Comparison of ENCODE assay signal across 9 mouse cellular contexts in the genomic region with DNA sequence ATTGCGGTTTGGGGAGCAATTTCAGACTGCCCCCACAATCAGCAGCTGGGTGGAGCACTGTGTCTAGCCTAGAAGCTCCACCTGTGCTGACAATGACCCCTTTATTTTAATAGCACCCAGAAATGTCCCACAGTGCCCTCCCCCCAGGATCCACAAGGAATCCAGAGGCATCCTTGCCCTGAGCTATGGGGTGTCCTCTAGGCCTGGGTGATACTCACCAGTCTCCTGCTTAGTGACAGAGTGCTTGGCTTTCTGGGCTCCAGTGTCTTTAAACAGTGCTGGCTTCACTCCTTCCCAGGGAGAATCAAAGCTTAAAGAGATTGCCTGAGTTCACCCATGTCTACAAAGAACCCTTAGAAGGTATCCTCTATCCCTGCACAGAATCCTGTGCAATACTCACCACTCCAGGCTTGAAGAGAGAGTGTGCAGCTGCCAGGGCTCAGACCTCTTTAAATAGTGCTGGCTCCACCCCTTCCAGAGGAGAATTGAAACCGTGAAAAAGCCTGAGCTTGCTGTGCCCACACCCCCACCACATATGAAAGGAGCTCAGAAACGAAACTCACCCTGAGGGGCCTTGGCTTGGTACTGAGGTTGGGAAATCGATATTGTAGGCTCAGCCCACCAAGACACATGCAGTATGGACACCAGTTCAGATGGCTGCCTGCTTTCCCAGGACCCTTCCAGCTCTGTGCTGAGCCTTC. TPM values are rescaled to one million over a fixed set of nuclear protein-coding genes. Genes with fewer than 3 reads are reported as not detected.
DNase-seq lines count a peak whose midpoint lies in the region; ATAC-seq lines count a peak whose summit lies in the region.
"Had no signal": no experiment of that assay in that cellular context is flagged by ENCODE, and none has a peak within 500 bp of the region (broad histone marks: within the 10 kb centered on the region; RNA-seq: fewer than 3 reads in every experiment).

A gene (minus strand): TSS at position 427 of the 701 bp plus-strand sequence.

- DNase-seq in hindbrain, embryonic 11.5 days (ENCODE audit: low spot score) = peak; percentile 7
- DNase-seq in NIH3T3 (ENCODE audit: low read depth) = peak; percentile 2
- peak; percentile 19 to 21 for DNase-seq in heart, postnatal 36 days
- DNase-seq in cerebellum, postnatal 25 days = no peak
- no peak for DNase-seq in layer of hippocampus, postnatal 10 days (ENCODE audit: low spot score in 2 of 2)
- no peak for DNase-seq in testis, postnatal 10 days (ENCODE audit: low spot score)

- no peak within 1 kb of the TSS for H3K4me2 ChIP-seq in hindbrain, embryonic 11.5 days (replicated peaks; ENCODE audit: low read depth, low read length)
- no peak within 1 kb of the TSS for H3K4me2 ChIP-seq in hindbrain, embryonic 13.5 days
- H3K4me2 ChIP-seq in midbrain, embryonic 12.5 days (replicated peaks) = no peak within 1 kb of the TSS
- H3K4me2 ChIP-seq: neural tube, embryonic 12.5 days had no signal

- no peak within 1 kb of the TSS for H3K4me3 ChIP-seq in hindbrain, embryonic 11.5 days (ENCODE audit: low read depth, low read length)
- no peak within 1 kb of the TSS for H3K4me3 ChIP-seq in hindbrain, embryonic 13.5 days
- H3K4me3 ChIP-seq in midbrain, embryonic 12.5 days = no peak within 1 kb of the TSS
- H3K4me3 ChIP-seq: neural tube, embryonic 12.5 days had no signal

- H3K27me3 ChIP-seq in hindbrain, embryonic 11.5 days (ENCODE audit: control insufficient read depth, insufficient read depth, low read length) = no peaks in the 10 kb centered on the region
- H3K27me3 ChIP-seq in hindbrain, embryonic 13.5 days = no peaks in the 10 kb centered on the region
- no peaks in the 10 kb centered on the region for H3K27me3 ChIP-seq in midbrain, embryonic 12.5 days
- H3K27me3 ChIP-seq: neural tube, embryonic 12.5 days had no signal

- no peaks in the 10 kb centered on the region for H3K36me3 ChIP-seq in hindbrain, embryonic 11.5 days (ENCODE audit: control insufficient read depth, insufficient read depth, low read length)
- H3K36me3 ChIP-seq in hindbrain, embryonic 13.5 days = no peaks in the 10 kb centered on the region
- H3K36me3 ChIP-seq in midbrain, embryonic 12.5 days = no peaks in the 10 kb centered on the region
- H3K36me3 ChIP-seq: neural tube, embryonic 12.5 days had no signal

- no peak; the same call in 1 of the 2 replicates for ATAC-seq in hindbrain, embryonic 11.5 days (ENCODE audit: low FRiP score)
- no peak for ATAC-seq in hindbrain, embryonic 13.5 days (ENCODE audit: low FRiP score)
- ATAC-seq in midbrain, embryonic 12.5 days (ENCODE audit: low FRiP score, low read depth) = peak; percentile 58

- intact Hi-C loops in heart, postnatal 36 days (cut with DNase I) = loop anchor here (5.0 kb wide), 1 partner anchor 75 kb away; no protein-coding TSS in a partner anchor

- no peak within 1 kb of the TSS for H3K9ac ChIP-seq in hindbrain, embryonic 11.5 days (ENCODE audit: low read depth, low read length)
- no peak within 1 kb of the TSS for H3K9ac ChIP-seq in hindbrain, embryonic 13.5 days
- no peak within 1 kb of the TSS for H3K9ac ChIP-seq in midbrain, embryonic 12.5 days (replicated peaks)
- H3K9ac ChIP-seq: neural tube, embryonic 12.5 days had no signal

- no peak within 1 kb of the TSS for H3K27ac ChIP-seq in hindbrain, embryonic 11.5 days (ENCODE audit: low read depth, low read length)
- no peak within 1 kb of the TSS for H3K27ac ChIP-seq in hindbrain, embryonic 13.5 days
- H3K27ac ChIP-seq in midbrain, embryonic 12.5 days (replicated peaks) = no peak within 1 kb of the TSS
- H3K27ac ChIP-seq: neural tube, embryonic 12.5 days had no signal

- whole genome bisulfite sequencing in hindbrain, embryonic 11.5 days = 34% methylated on average over 4 of the region's 4 CpGs
- WGBS in hindbrain, embryonic 13.5 days = 26% methylated on average over 4 of the region's 4 CpGs
- WGBS in midbrain, embryonic 12.5 days = 30% methylated on average over 4 of the region's 4 CpGs

- H3K4me1 ChIP-seq in hindbrain, embryonic 11.5 days (replicated peaks; ENCODE audit: control insufficient read depth, insufficient read depth, low read length) = no peaks in the 10 kb centered on the region
- H3K4me1 ChIP-seq in hindbrain, embryonic 13.5 days (replicated peaks) = 0 out of 2 replicates have a peak, but pooled peaks cover 6% of the 10 kb centered on the region
- peaks cover 5% of the 10 kb centered on the region; the same call in 1 of the 2 replicates for H3K4me1 ChIP-seq in midbrain, embryonic 12.5 days
- H3K4me1 ChIP-seq: neural tube, embryonic 12.5 days had no signal

- no peaks in the 10 kb centered on the region for H3K9me3 ChIP-seq in hindbrain, embryonic 11.5 days (ENCODE audit: control insufficient read depth, low read length)
- H3K9me3 ChIP-seq in hindbrain, embryonic 13.5 days = no peaks in the 10 kb centered on the region
- no peaks in the 10 kb centered on the region for H3K9me3 ChIP-seq in midbrain, embryonic 12.5 days
- H3K9me3 ChIP-seq: neural tube, embryonic 12.5 days had no signal

RNA-seq across cellular contexts. Expression of the gene that starts here (rescaled TPM):
- not detected in 2 replicates for polyA plus RNA-seq in hindbrain, embryonic 11.5 days (2014; fragmentation: Nextera tagmentation; extraction: Ambion mirVana)
- 0.14 TPM in 1 of 2 replicates, not detected in the other for polyA plus RNA-seq in hindbrain, embryonic 13.5 days (2015; fragmentation: Nextera tagmentation; extraction: Ambion mirVana)
- 1 to 10 TPM; 2.0 to 4.0 TPM for total RNA-seq in heart, postnatal 36 days (2021)
- polyA plus RNA-seq in midbrain, embryonic 12.5 days (2016; fragmentation: Nextera tagmentation; extraction: Ambion mirVana) = 0.28 and 0.35 TPM in 2 replicates
- total RNA-seq in layer of hippocampus, postnatal 10 days (2021) = 1 to 10 TPM; 1.2 to 1.4 TPM

Comparison
In these comparisons a context has a peak if more than half of its experiments do, and no peak if none do; other contexts are left out.
1. Peak in DNase-seq in hindbrain, embryonic 11.5 days; RNA of the gene not detected or under 1 TPM.
2. Peak in ATAC-seq in midbrain, embryonic 12.5 days; RNA of the gene not detected or under 1 TPM.
3. DNase-seq: peak in NIH3T3 (single experiment) and heart, postnatal 36 days (2 of 2); none in cerebellum, postnatal 25 days (0 of 2), layer of hippocampus, postnatal 10 days (0 of 2) and testis, postnatal 10 days (single experiment).